Mouse (Mus musculus) heart, embryonic 12.5 days (tissue): ENCODE measurements around the gene Dao. TPM values are rescaled to one million over a fixed set of nuclear protein-coding genes. Genes with fewer than 3 reads are reported as not detected.
A peak's percentile ranks its signal among the peaks of the same experiment; 100 is the strongest.

ENCODE experiments used
- ATAC-seq: fragments of 200-750 bp; cut with Nextera tagmentation; 2 replicates; pipeline ENCODE4 v1.8.0; 2017; ENCODE audit warnings: moderate TSS enrichment, moderate library complexity; ENCODE audit not compliant: insufficient number of reproducible peaks, low FRiP score
- H3K27ac ChIP-seq: fragments of 300-500 bp; sonication (generic); 2 replicates; pipeline ENCODE4 v1.5.1; 2016; ENCODE audit warnings: mild to moderate bottlenecking, moderate library complexity; ENCODE audit not compliant: poor library complexity, severe bottlenecking
- H3K27me3 ChIP-seq: fragments of 300-500 bp; sonication (generic); replicated peaks from 2 replicates; pipeline ENCODE4 v1.6.1; 2016; ENCODE audit warnings: mild to moderate bottlenecking, moderate library complexity
- H3K36me3 ChIP-seq: fragments of 300-500 bp; sonication (generic); 2 replicates; pipeline ENCODE4 v1.6.1; 2016; ENCODE audit warnings: mild to moderate bottlenecking, moderate library complexity
- H3K4me1 ChIP-seq: fragments of 300-500 bp; sonication (generic); replicated peaks from 2 replicates; pipeline ENCODE4 v1.6.1; 2016; ENCODE audit warnings: mild to moderate bottlenecking
- H3K4me2 ChIP-seq: fragments of 300-500 bp; sonication (generic); 2 replicates; pipeline ENCODE4 v1.6.1; 2016; ENCODE audit warnings: mild to moderate bottlenecking, moderate library complexity
- H3K4me3 ChIP-seq: fragments of 300-500 bp; sonication (generic); 2 replicates; pipeline ENCODE4 v1.5.1; 2016; ENCODE audit warnings: mild to moderate bottlenecking
- H3K9ac ChIP-seq: fragments of 300-500 bp; sonication (generic); 2 replicates; pipeline ENCODE4 v1.6.1; 2016; ENCODE audit warnings: mild to moderate bottlenecking, moderate library complexity
- H3K9me3 ChIP-seq: fragments of 300-500 bp; sonication (generic); replicated peaks from 2 replicates; pipeline ENCODE4 v1.6.1; 2016; ENCODE audit warnings: mild to moderate bottlenecking, moderate library complexity
- WGBS: fragments of 180-500 bp; shearing (Covaris S2); methylation state at CpG from one replicate; pipeline ENCODE4 v1.1.7; 2016; 5-methylcytosine and 5-hydroxymethylcytosine counted together
- polyA plus RNA-seq: library from polyadenylated mRNA; unstranded; fragments of >200 nt; fragmentation: Nextera tagmentation; extraction: Ambion mirVana; gene quantifications from 2 replicates; pipeline ENCODE4 v1.2.1, GENCODE M21; 2016

The Dao gene
- polyA plus RNA-seq, result not detected in 2 replicates

DNA sequence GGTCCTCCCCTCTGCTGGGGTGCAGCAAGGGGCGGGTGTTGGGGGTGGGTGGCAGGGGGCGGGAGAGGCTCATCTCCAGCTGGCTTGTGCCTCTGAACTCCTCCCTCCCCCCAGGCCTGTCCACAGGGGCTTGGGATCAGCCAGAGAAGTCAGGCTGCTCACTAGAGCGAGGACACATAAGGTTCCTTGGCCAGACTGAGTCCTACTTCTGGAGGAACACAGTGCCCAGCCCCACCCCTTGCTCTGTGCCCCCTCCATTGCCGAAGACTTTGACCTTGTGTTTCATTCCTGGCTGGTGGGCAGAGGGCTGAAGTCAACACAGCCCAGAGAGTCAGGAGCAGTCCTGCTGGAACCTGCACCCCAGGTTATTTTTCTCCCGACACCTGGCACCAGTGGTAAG lies at the start of gene Dao:
Gene Dao, plus strand, starts transcription at position 162 of the 400 bp plus-strand sequence.
- H3K27ac ChIP-seq, result no peak within 1 kb of the TSS

DNA sequence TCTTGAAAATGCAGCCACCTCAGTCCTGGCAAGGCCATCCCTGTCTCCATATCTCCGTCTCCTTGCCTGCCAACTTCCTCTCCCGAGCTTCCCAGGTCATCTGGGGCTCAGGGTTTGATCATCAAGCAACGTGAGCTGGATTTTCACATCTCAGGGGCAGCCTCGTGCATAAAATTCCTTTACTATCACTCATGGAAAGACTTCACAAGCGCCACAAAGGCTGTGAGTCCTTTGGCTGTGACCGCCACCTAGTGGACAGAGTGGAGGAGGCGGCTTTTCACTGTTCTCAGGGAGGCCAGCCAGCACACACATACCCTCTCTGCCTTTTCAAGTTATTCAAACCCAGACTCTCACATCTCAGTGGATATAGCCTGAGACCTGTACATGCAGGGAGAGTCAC lies 49.1 kb upstream of the Dao start:
- 0 out of 2 replicates have a peak, but pooled peaks have one; percentile 24 for ATAC-seq
- Histone ChIP-seq H3K27me3 (no peaks in the 10 kb centered on the region), H3K9me3 (no peaks in the 10 kb centered on the region), H3K4me1 (peaks cover 54% of the 10 kb centered on the region), H3K4me2 (no peak overlapping the region), H3K36me3 (peaks cover 48% of the 10 kb centered on the region), H3K27ac (peak overlapping the region; percentile 43), H3K4me3 (no peak overlapping the region), H3K9ac (no peak overlapping the region)
- WGBS, result 5% methylated on average over 7 of the region's 7 CpGs

More for the DNA sequence above, at the start of gene Dao:
- Histone ChIP-seq H3K9ac (no peak within 1 kb of the TSS), H3K36me3 (no peaks in the 10 kb centered on the region), H3K4me3 (no peak within 1 kb of the TSS), H3K9me3 (no peaks in the 10 kb centered on the region), H3K27me3 (0 out of 2 replicates have a peak, but pooled peaks cover 6% of the 10 kb centered on the region), H3K4me1 (no peaks in the 10 kb centered on the region), H3K4me2 (no peak within 1 kb of the TSS)
- no peak for ATAC-seq
- WGBS, result 56% methylated on average over 5 of the region's 5 CpGs

DNA sequence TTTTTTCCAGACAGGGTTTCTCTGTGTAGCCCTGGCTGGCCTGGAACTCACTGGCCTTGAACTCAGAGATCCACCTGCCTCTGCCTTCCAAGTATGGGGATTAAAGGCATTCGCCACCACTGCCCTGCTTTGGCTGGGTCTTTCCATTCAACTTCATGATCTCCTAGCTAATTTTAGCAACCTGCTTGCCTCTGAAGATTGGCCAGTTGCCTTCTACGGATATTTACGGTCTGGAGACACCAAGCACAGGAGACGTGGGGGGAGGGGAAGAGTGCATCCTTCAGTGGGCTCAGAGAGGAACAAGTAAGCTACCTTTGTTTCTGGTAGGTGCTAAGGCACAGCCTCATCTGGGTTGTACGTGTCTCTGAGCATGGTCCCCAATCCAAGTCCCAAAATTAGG lies 48.2 kb upstream of the Dao start:
- 56% methylated on average over 5 of the region's 5 CpGs for WGBS
- Histone ChIP-seq H3K4me1 (peaks cover 55% of the 10 kb centered on the region), H3K4me3 (no peak overlapping the region), H3K27ac (peak overlapping the region; percentile 32; the same call in 1 of the 2 replicates), H3K36me3 (peaks cover 39% of the 10 kb centered on the region), H3K9ac (no peak overlapping the region), H3K27me3 (no peaks in the 10 kb centered on the region), H3K4me2 (no peak overlapping the region), H3K9me3 (no peaks in the 10 kb centered on the region)
- no peak for ATAC-seq

DNA sequence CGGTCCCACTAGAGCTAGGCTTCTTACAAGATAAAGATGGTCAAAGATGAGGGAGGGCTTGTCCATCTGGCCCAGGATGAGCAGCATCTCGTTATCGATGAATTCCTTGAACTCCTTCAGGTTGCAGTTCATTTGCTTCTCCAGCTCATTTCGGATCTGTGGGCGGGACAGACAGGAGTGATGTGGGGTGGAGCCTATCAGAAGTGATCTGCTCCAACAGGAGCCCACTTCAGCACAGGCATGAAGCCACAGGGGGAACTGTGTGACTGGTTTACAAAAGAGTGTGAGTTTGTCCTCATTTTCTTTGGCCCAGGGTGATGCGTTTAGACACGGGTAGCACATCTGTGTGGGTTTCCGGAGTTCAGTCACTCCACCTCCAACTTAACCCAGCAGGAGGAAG lies 47.8 kb upstream of the Dao start:
- 88% methylated on average over 8 of the region's 8 CpGs for WGBS

DNA sequence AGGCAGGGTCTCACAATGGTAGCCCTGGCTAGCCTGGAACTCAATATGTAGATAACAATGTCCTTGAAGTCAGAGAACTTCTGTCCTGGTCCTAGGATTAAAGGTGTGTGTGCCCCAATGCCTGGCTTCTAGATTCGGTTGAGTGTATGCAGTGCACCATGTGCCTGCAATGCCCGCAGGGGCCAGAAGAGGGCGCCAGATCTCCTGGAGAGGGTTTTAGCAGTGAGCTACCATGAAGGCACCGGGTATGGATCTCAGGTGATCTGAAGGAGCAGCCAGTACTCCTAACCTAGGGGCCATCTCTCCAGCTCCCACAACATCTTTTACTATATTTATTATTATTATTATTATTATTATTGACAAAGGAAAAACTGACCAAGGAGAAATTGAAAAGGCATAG lies 47.0 kb upstream of the Dao start:
- no peak overlapping the region for H3K27ac ChIP-seq
- whole genome bisulfite sequencing, result 9% methylated on average over 4 of the region's 4 CpGs
- H3K36me3 ChIP-seq, result peaks cover 46% of the 10 kb centered on the region
- H3K27me3 ChIP-seq, result no peaks in the 10 kb centered on the region
- no peaks in the 10 kb centered on the region for H3K9me3 ChIP-seq
- H3K9ac ChIP-seq, result no peak overlapping the region
- H3K4me2 ChIP-seq, result no peak overlapping the region
- peak; percentile 24; the same call in 1 of the 2 replicates for ATAC-seq
- peaks cover 55% of the 10 kb centered on the region for H3K4me1 ChIP-seq
- no peak overlapping the region for H3K4me3 ChIP-seq

More for the DNA sequence above, 47.8 kb upstream of the Dao start:
- Histone ChIP-seq H3K27me3 (no peaks in the 10 kb centered on the region), H3K36me3 (peaks cover 39% of the 10 kb centered on the region), H3K4me1 (peaks cover 55% of the 10 kb centered on the region), H3K27ac (no peak overlapping the region), H3K4me3 (no peak overlapping the region), H3K4me2 (no peak overlapping the region), H3K9ac (no peak overlapping the region), H3K9me3 (no peaks in the 10 kb centered on the region)
- no peak for ATAC-seq

DNA sequence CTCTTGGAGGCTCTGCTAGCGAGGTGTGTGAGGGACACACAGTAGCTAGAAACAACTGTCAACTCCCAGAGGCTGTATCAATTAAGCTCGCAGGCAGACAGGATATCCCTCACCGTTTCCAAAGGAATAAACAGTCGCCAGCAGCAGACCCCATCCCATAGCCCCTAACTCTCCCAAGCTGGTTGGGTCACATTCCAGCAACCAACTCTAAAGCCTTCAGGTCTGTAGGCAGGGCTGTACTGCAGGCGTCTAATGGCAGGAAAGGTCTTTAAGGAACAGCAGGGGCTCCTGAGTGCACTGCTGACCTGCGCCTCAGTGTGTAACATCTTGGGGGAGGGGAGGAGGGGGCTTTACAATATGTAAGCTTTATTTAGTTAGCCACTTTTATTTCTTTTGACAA lies 44.5 kb upstream of the Dao start:
- no peaks in the 10 kb centered on the region for H3K9me3 ChIP-seq
- H3K4me3 ChIP-seq, result no peak overlapping the region
- no peak overlapping the region for H3K9ac ChIP-seq
- peaks cover 44% of the 10 kb centered on the region for H3K36me3 ChIP-seq
- WGBS, result 22% methylated on average over 6 of the region's 6 CpGs
- no peak for ATAC-seq
- H3K27me3 ChIP-seq, result no peaks in the 10 kb centered on the region
- H3K4me2 ChIP-seq, result no peak overlapping the region
- peaks cover 53% of the 10 kb centered on the region for H3K4me1 ChIP-seq
- H3K27ac ChIP-seq, result no peak overlapping the region

GRCm38 (mm10) chr5:113960416-113960815 lies 43.1 kb upstream of the Dao start:
- peaks cover 52% of the 10 kb centered on the region for H3K36me3 ChIP-seq
- H3K27me3 ChIP-seq, result no peaks in the 10 kb centered on the region
- H3K27ac ChIP-seq, result no peak overlapping the region
- H3K9ac ChIP-seq, result no peak overlapping the region
- peaks cover 46% of the 10 kb centered on the region for H3K4me1 ChIP-seq
- ATAC-seq, result no peak
- 63% methylated on average over 8 of the region's 8 CpGs for WGBS
- H3K9me3 ChIP-seq, result no peaks in the 10 kb centered on the region
- no peak overlapping the region for H3K4me2 ChIP-seq
- H3K4me3 ChIP-seq, result no peak overlapping the region

DNA sequence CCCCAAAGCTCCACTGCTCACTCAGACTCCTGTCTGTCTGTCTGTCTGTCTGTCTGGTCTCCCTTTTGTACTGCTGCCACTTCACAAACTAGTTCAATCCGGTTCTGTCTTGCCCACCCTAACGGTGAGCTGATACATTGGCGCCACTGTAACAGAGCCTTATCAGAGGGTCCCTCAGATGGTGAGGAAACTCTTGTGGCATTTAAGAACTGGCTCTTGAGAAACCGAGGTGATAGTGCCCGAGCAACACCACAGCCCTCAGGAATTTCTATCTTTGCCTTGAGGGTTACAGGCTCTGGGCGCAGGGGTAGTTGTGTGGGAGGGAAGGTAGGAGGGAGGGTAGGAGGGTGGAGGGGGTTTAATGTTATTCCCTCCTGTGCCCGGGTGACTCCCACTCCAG lies 41.7 kb upstream of the Dao start:
- peak overlapping the region; percentile 25; the same call in 1 of the 2 replicates for H3K4me2 ChIP-seq
- peak overlapping the region; percentile 59 for H3K27ac ChIP-seq
- H3K9ac ChIP-seq, result 0 out of 2 replicates have a peak overlapping the region, but pooled peaks have one; percentile 31
- H3K4me1 ChIP-seq, result peaks cover 55% of the 10 kb centered on the region
- peaks cover 62% of the 10 kb centered on the region for H3K36me3 ChIP-seq
- no peak; the same call in 1 of the 2 replicates for ATAC-seq
- no peak overlapping the region for H3K4me3 ChIP-seq
- WGBS, result 19% methylated on average over 7 of the region's 7 CpGs
- H3K9me3 ChIP-seq, result no peaks in the 10 kb centered on the region
- H3K27me3 ChIP-seq, result no peaks in the 10 kb centered on the region

GRCm38 (mm10) chr5:113964972-113965371 lies 38.5 kb upstream of the Dao start:
- H3K4me2 ChIP-seq, result no peak overlapping the region
- no peak for ATAC-seq
- H3K4me1 ChIP-seq, result peaks cover 48% of the 10 kb centered on the region
- H3K4me3 ChIP-seq, result no peak overlapping the region
- H3K27ac ChIP-seq, result no peak overlapping the region
- H3K36me3 ChIP-seq, result peaks cover 77% of the 10 kb centered on the region
- H3K9me3 ChIP-seq, result no peaks in the 10 kb centered on the region
- WGBS, result 82% methylated on average over 14 of the region's 14 CpGs
- H3K27me3 ChIP-seq, result no peaks in the 10 kb centered on the region
- no peak overlapping the region for H3K9ac ChIP-seq

DNA sequence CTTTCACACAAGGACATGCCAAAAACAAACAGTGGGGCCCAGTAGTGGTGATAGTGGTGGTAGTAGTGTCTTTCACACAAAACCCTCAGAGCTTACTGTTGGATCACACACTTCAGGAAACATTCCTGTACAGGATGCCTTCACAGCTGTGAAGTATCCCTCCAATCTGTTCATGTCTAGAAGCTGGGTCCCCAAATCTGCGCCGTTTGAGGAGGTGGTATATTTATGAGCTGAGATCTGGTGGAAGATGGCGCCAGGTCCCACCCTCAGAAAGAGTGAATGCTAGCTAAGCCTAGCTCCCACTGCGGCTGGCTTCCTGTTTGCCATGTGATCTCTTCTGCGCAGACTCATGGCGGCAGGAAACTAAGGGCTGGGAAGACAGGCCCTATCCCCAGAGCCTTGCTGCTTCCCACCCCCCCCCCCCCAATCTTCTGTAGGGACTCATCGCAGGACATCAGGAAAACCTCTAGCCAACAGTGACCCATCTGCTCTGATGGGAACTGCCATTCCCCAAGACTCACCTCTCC lies 37.8 kb upstream of the Dao start:
- peaks cover 43% of the 10 kb centered on the region for H3K4me1 ChIP-seq
- H3K4me3 ChIP-seq, result no peak overlapping the region
- ATAC-seq, result no peak
- no peak overlapping the region for H3K9ac ChIP-seq
- peaks cover 78% of the 10 kb centered on the region for H3K36me3 ChIP-seq
- no peaks in the 10 kb centered on the region for H3K27me3 ChIP-seq
- H3K27ac ChIP-seq, result no peak overlapping the region
- no peaks in the 10 kb centered on the region for H3K9me3 ChIP-seq
- H3K4me2 ChIP-seq, result no peak overlapping the region
- 85% methylated on average over 7 of the region's 7 CpGs for WGBS

DNA sequence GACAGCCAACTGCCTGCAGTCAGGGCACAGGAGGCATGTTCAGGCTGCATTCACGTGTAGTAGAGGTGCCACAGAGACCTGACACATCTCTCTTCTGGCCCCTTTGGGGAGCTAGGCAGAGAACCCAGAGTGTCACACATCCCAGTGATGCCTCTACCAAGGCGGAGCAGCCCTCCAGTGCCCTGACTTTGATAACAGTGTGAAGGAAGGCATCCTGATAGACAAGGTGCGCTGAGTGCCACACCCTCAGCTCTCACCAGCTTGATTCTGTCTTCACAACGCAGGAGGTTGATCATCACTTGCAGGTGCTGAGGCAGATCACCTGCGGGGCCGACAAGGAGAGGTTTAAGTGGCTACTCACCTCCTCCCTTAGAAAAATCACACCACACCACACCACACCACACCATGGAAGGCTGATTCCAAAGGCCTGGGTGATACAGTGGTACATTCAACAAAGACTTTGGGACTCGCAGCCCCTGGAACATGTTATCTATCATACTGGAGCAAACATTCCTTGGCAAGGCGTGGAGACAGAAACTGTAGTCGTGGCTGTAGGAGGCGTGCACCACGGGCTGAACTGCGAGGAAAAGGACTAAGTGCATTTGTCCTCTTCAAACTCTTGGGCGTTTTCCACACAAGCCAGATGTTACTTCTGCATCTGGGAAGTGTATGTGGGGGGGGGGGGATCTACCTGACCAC lies 36.9 kb upstream of the Dao start:
- no peak for ATAC-seq
- Histone ChIP-seq H3K9me3 (no peaks in the 10 kb centered on the region), H3K27me3 (no peaks in the 10 kb centered on the region), H3K27ac (no peak overlapping the region), H3K9ac (no peak overlapping the region), H3K4me2 (no peak overlapping the region), H3K36me3 (peaks cover 70% of the 10 kb centered on the region), H3K4me1 (peaks cover 40% of the 10 kb centered on the region), H3K4me3 (no peak overlapping the region)
- WGBS, result 68% methylated on average over 13 of the region's 13 CpGs
